Mouse (Mus musculus): ENCODE data around the gene Bpifb2. TPM values are rescaled to one million over a fixed set of nuclear protein-coding genes. Genes with fewer than 3 reads are reported as not detected.

Gene Bpifb2
- polyA plus RNA-seq, 1 experiment from 2014 or later = not detected

- no peak overlapping the region for H3K4me3 ChIP-seq (replicated peaks)
- WGBS = 79% methylated on average over 3 of the region's 3 CpGs
- H3K27me3 ChIP-seq = peaks cover 4% of the 10 kb centered on the region; the same call in 1 of the 2 replicates
- no peak overlapping the region for H3K9ac ChIP-seq (replicated peaks)
- no peak overlapping the region for H3K27ac ChIP-seq
- H3K4me2 ChIP-seq (replicated peaks) = no peak overlapping the region
- H3K36me3 ChIP-seq = no peaks in the 10 kb centered on the region
- H3K9me3 ChIP-seq = no peaks in the 10 kb centered on the region
- H3K4me1 ChIP-seq (replicated peaks) = no peaks in the 10 kb centered on the region
- no peak for ATAC-seq
Observed at GRCm38 (mm10) chr2:153860715-153861114, 14.1 kb upstream of the Bpifb2 start.

- no peaks in the 10 kb centered on the region for H3K36me3 ChIP-seq
- H3K4me2 ChIP-seq (replicated peaks) = no peak overlapping the region
- no peak overlapping the region for H3K27ac ChIP-seq
- H3K9me3 ChIP-seq = no peaks in the 10 kb centered on the region
- no peaks in the 10 kb centered on the region for H3K4me1 ChIP-seq (replicated peaks)
- H3K9ac ChIP-seq (replicated peaks) = no peak overlapping the region
- ATAC-seq = no peak
- no peak overlapping the region for H3K4me3 ChIP-seq (replicated peaks)
- no peaks in the 10 kb centered on the region for H3K27me3 ChIP-seq
- WGBS = 73% methylated on average over 3 of the region's 3 CpGs
Observed at GRCm38 (mm10) chr2:153861960-153862359, 12.9 kb upstream of the Bpifb2 start.

GRCm38 (mm10) chr2:153870984-153871383 is 3.9 kb upstream of the Bpifb2 start, which contains the start of gene Sun5:
Sun5 (minus strand) TSS chr2:153871084.
- 93% methylated on average over 4 of the region's 4 CpGs for WGBS
- no peaks in the 10 kb centered on the region for H3K36me3 ChIP-seq
- no peak within 1 kb of the TSS for H3K4me2 ChIP-seq (replicated peaks)
- no peak within 1 kb of the TSS for H3K4me3 ChIP-seq (replicated peaks)
- no peaks in the 10 kb centered on the region for H3K27me3 ChIP-seq
- no peaks in the 10 kb centered on the region for H3K9me3 ChIP-seq
- no peak for ATAC-seq
- no peak within 1 kb of the TSS for H3K27ac ChIP-seq
- H3K4me1 ChIP-seq (replicated peaks) = no peaks in the 10 kb centered on the region
- no peak within 1 kb of the TSS for H3K9ac ChIP-seq (replicated peaks)

- ATAC-seq = no peak
- WGBS = 87% methylated on average over 5 of the region's 5 CpGs
- no peak overlapping the region for H3K9ac ChIP-seq (replicated peaks)
- no peak overlapping the region for H3K4me2 ChIP-seq (replicated peaks)
- H3K27me3 ChIP-seq = no peaks in the 10 kb centered on the region
- no peak overlapping the region for H3K27ac ChIP-seq
- H3K4me1 ChIP-seq (replicated peaks) = no peaks in the 10 kb centered on the region
- no peaks in the 10 kb centered on the region for H3K36me3 ChIP-seq
- H3K4me3 ChIP-seq (replicated peaks) = no peak overlapping the region
- no peaks in the 10 kb centered on the region for H3K9me3 ChIP-seq
Observed at GRCm38 (mm10) chr2:153899111-153899510, 24.3 kb downstream of the Bpifb2 start.

- Histone ChIP-seq H3K4me1 (replicated peaks) (no peaks in the 10 kb centered on the region), H3K27ac (no peak within 1 kb of the TSS), H3K4me3 (replicated peaks) (no peak within 1 kb of the TSS), H3K9ac (replicated peaks) (no peak within 1 kb of the TSS), H3K27me3 (no peaks in the 10 kb centered on the region), H3K9me3 (no peaks in the 10 kb centered on the region), H3K4me2 (replicated peaks) (no peak within 1 kb of the TSS), H3K36me3 (no peaks in the 10 kb centered on the region)
- no peak for ATAC-seq
- WGBS = 71% methylated on average over 4 of the region's 4 CpGs
Observed at GRCm38 (mm10) chr2:153900088-153900487, 25.2 kb downstream of the Bpifb2 start, which contains the start of gene Bpifb6. Bpifb6 (plus strand) TSS chr2:153900388.

GRCm38 (mm10) chr2:153902726-153903125 is 27.9 kb downstream of the Bpifb2 start:
- Histone ChIP-seq H3K9ac (replicated peaks) (no peak overlapping the region), H3K27ac (no peak overlapping the region), H3K4me2 (replicated peaks) (no peak overlapping the region), H3K27me3 (no peaks in the 10 kb centered on the region), H3K9me3 (no peaks in the 10 kb centered on the region), H3K4me1 (replicated peaks) (no peaks in the 10 kb centered on the region), H3K4me3 (replicated peaks) (no peak overlapping the region), H3K36me3 (no peaks in the 10 kb centered on the region)
- ATAC-seq = no peak
- WGBS = 86% methylated on average over 6 of the region's 6 CpGs

- Histone ChIP-seq H3K4me3 (replicated peaks) (no peak overlapping the region), H3K9ac (replicated peaks) (no peak overlapping the region), H3K27me3 (no peaks in the 10 kb centered on the region), H3K27ac (no peak overlapping the region), H3K4me2 (replicated peaks) (no peak overlapping the region), H3K9me3 (no peaks in the 10 kb centered on the region), H3K36me3 (no peaks in the 10 kb centered on the region), H3K4me1 (replicated peaks) (no peaks in the 10 kb centered on the region)
- no peak for ATAC-seq
- WGBS = 84% methylated on average over 4 of the region's 4 CpGs
Observed at GRCm38 (mm10) chr2:153906626-153907025, 31.8 kb downstream of the Bpifb2 start.

GRCm38 (mm10) chr2:153914151-153914550 is 39.3 kb downstream of the Bpifb2 start:
- no peak overlapping the region for H3K27ac ChIP-seq
- H3K27me3 ChIP-seq = no peaks in the 10 kb centered on the region
- H3K4me1 ChIP-seq (replicated peaks) = no peaks in the 10 kb centered on the region
- WGBS = 40% methylated on average over 5 of the region's 5 CpGs
- H3K4me3 ChIP-seq (replicated peaks) = no peak overlapping the region
- no peak overlapping the region for H3K9ac ChIP-seq (replicated peaks)
- H3K9me3 ChIP-seq = no peaks in the 10 kb centered on the region
- H3K4me2 ChIP-seq (replicated peaks) = no peak overlapping the region
- no peak for ATAC-seq
- H3K36me3 ChIP-seq = no peaks in the 10 kb centered on the region

- Histone ChIP-seq H3K27ac (no peak within 1 kb of the TSS), H3K9ac (replicated peaks) (no peak within 1 kb of the TSS), H3K4me2 (replicated peaks) (no peak within 1 kb of the TSS), H3K9me3 (no peaks in the 10 kb centered on the region), H3K27me3 (no peaks in the 10 kb centered on the region), H3K36me3 (no peaks in the 10 kb centered on the region), H3K4me3 (replicated peaks) (no peak within 1 kb of the TSS), H3K4me1 (replicated peaks) (no peaks in the 10 kb centered on the region)
- no peak for ATAC-seq
- 62% methylated on average over 8 of the region's 8 CpGs for WGBS
Observed at GRCm38 (mm10) chr2:153917930-153918329, 43.1 kb downstream of the Bpifb2 start, which contains the start of gene Bpifb3. Bpifb3 (plus strand) TSS chr2:153918230.

- Histone ChIP-seq H3K36me3 (no peaks in the 10 kb centered on the region), H3K4me1 (replicated peaks) (no peaks in the 10 kb centered on the region)
Observed at GRCm38 (mm10) chr2:153921246-153921645, 46.4 kb downstream of the Bpifb2 start.

GRCm38 (mm10) chr2:153929871-153930413 is 55.1 kb downstream of the Bpifb2 start:
- Histone ChIP-seq H3K36me3 (no peaks in the 10 kb centered on the region), H3K27me3 (no peaks in the 10 kb centered on the region), H3K27ac (no peak overlapping the region), H3K9me3 (no peaks in the 10 kb centered on the region), H3K9ac (replicated peaks) (no peak overlapping the region), H3K4me1 (replicated peaks) (peaks cover 7% of the 10 kb centered on the region), H3K4me3 (replicated peaks) (no peak overlapping the region), H3K4me2 (replicated peaks) (no peak overlapping the region)
- peak; percentile 65; the same call in 1 of the 2 replicates for ATAC-seq
- 52% methylated on average over 3 of the region's 3 CpGs for WGBS

More at GRCm38 (mm10) chr2:153921246-153921645, 46.4 kb downstream of the Bpifb2 start:
- H3K27ac ChIP-seq = no peak overlapping the region
- no peak overlapping the region for H3K4me3 ChIP-seq (replicated peaks)
- no peak overlapping the region for H3K4me2 ChIP-seq (replicated peaks)
- no peak overlapping the region for H3K9ac ChIP-seq (replicated peaks)
- H3K9me3 ChIP-seq = no peaks in the 10 kb centered on the region
- ATAC-seq = no peak
- no peaks in the 10 kb centered on the region for H3K27me3 ChIP-seq
- WGBS = 85% methylated on average over 6 of the region's 6 CpGs

GRCm38 (mm10) chr2:153931125-153931524 is 56.3 kb downstream of the Bpifb2 start:
- 54% methylated on average over 6 of the region's 6 CpGs for WGBS
- no peaks in the 10 kb centered on the region for H3K36me3 ChIP-seq
- peak; percentile 62; the same call in 1 of the 2 replicates for ATAC-seq
- H3K27ac ChIP-seq = no peak overlapping the region
- H3K4me2 ChIP-seq (replicated peaks) = no peak overlapping the region
- no peaks in the 10 kb centered on the region for H3K27me3 ChIP-seq
- H3K4me3 ChIP-seq (replicated peaks) = no peak overlapping the region
- peaks cover 7% of the 10 kb centered on the region for H3K4me1 ChIP-seq (replicated peaks)
- no peak overlapping the region for H3K9ac ChIP-seq (replicated peaks)
- no peaks in the 10 kb centered on the region for H3K9me3 ChIP-seq

GRCm38 (mm10) chr2:153933311-153933710 is 58.5 kb downstream of the Bpifb2 start:
- ATAC-seq = no peak
- Histone ChIP-seq H3K4me3 (replicated peaks) (no peak overlapping the region), H3K4me2 (replicated peaks) (no peak overlapping the region), H3K4me1 (replicated peaks) (peaks cover 7% of the 10 kb centered on the region), H3K36me3 (no peaks in the 10 kb centered on the region), H3K9ac (replicated peaks) (no peak overlapping the region), H3K9me3 (no peaks in the 10 kb centered on the region), H3K27me3 (no peaks in the 10 kb centered on the region), H3K27ac (no peak overlapping the region)
- 69% methylated on average over 6 of the region's 6 CpGs for WGBS
